Mouse (Mus musculus): ENCODE results near the gene Nob1.

- TF ChIP-seq POLR2A (IDR thresholded peaks at IDR 0.05; ENCODE audit: low read depth, low read length) (no peak), CTCF (IDR thresholded peaks at IDR 0.05; ENCODE audit: extremely low read depth, insufficient read length, insufficient replicate concordance, low read depth, low read length) (no peak)
These were observed 26.7 kb upstream of the Nob1 start for GRCm38 (mm10) chr8:107451414-107452066.
